Mouse (Mus musculus): ENCODE measurements around the gene Yy1. TPM values are rescaled to one million over a fixed set of nuclear protein-coding genes. Genes with fewer than 3 reads are reported as not detected.
"Not testable (repeated sequence)": the region's sequence is repeated elsewhere in the genome, so short reads cannot be mapped to it uniquely, and the experiment has no call there.

The Yy1 gene
- total RNA-seq, 1 experiment from 2014 or later: 67.2 TPM

- ATAC-seq (ENCODE audit: extremely low read depth, insufficient number of reproducible peaks, low FRiP score, poor library complexity, severe bottlenecking): not testable (repeated sequence)
These were observed 55.3 kb downstream of the Yy1 start for GRCm38 (mm10) chr12:108848033-108848432.

GRCm38 (mm10) chr12:108849488-108850022 lies 56.8 kb downstream of the Yy1 start:
- no peak for ATAC-seq (ENCODE audit: extremely low read depth, insufficient number of reproducible peaks, low FRiP score, poor library complexity, severe bottlenecking)

- no peak for ATAC-seq (ENCODE audit: extremely low read depth, insufficient number of reproducible peaks, low FRiP score, poor library complexity, severe bottlenecking)
These were observed 57.4 kb downstream of the Yy1 start for GRCm38 (mm10) chr12:108850129-108850528.

DNA sequence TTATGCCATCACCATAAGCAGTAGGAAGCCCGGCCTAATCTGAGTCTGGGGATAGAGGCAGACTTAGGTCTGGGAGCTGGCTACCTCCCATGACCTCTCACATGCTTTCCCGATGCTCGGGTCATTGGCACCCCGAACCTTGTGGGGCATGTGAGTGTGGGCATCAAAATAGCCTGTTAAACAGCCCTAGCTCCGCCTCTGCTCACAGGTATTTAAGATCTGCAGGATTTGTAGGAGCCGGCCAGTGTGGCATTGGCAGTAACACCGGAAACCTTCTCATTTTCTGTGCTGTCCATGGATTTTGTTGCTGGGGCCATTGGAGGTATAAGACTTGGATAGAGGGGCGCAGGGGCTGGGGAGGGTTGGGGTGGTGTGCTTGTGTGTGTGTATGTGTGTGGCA lies 58.1 kb downstream of the Yy1 start:
- no peak for ATAC-seq (ENCODE audit: extremely low read depth, insufficient number of reproducible peaks, low FRiP score, poor library complexity, severe bottlenecking)

- no peak for ATAC-seq (ENCODE audit: extremely low read depth, insufficient number of reproducible peaks, low FRiP score, poor library complexity, severe bottlenecking)
These were observed 60.0 kb downstream of the Yy1 start for GRCm38 (mm10) chr12:108852822-108853221.

DNA sequence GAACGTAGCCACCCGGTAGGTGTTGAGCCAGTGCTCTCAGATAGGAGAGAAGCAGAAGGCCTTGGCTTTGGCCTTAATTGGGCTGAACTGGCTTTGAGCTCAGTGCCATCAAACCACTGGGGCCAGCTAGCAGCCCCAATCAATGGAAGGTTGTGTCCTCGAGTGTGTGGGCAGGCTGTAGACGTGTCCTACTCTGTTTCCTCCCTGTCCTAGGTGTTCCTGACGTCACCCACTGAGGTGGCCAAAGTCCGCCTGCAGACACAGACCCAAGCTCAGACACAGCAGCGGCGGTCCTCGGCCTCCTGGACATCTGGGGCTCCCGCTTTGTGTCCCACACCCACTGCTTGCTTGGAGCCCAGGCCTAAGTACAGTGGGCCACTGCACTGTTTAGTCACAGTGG lies 62.3 kb downstream of the Yy1 start:
- ATAC-seq (ENCODE audit: extremely low read depth, insufficient number of reproducible peaks, low FRiP score, poor library complexity, severe bottlenecking): no peak

- ATAC-seq (ENCODE audit: extremely low read depth, insufficient number of reproducible peaks, low FRiP score, poor library complexity, severe bottlenecking): no peak
These were observed 63.4 kb downstream of the Yy1 start for GRCm38 (mm10) chr12:108856186-108856585.

- no peak for ATAC-seq (ENCODE audit: extremely low read depth, insufficient number of reproducible peaks, low FRiP score, poor library complexity, severe bottlenecking)
These were observed 64.3 kb downstream of the Yy1 start for GRCm38 (mm10) chr12:108857109-108857508.

- ATAC-seq (ENCODE audit: extremely low read depth, insufficient number of reproducible peaks, low FRiP score, poor library complexity, severe bottlenecking): no peak
These were observed 64.9 kb downstream of the Yy1 start for GRCm38 (mm10) chr12:108857589-108858184.

- ATAC-seq (ENCODE audit: extremely low read depth, insufficient number of reproducible peaks, low FRiP score, poor library complexity, severe bottlenecking): no peak
These were observed 65.7 kb downstream of the Yy1 start for GRCm38 (mm10) chr12:108858486-108858885.

DNA sequence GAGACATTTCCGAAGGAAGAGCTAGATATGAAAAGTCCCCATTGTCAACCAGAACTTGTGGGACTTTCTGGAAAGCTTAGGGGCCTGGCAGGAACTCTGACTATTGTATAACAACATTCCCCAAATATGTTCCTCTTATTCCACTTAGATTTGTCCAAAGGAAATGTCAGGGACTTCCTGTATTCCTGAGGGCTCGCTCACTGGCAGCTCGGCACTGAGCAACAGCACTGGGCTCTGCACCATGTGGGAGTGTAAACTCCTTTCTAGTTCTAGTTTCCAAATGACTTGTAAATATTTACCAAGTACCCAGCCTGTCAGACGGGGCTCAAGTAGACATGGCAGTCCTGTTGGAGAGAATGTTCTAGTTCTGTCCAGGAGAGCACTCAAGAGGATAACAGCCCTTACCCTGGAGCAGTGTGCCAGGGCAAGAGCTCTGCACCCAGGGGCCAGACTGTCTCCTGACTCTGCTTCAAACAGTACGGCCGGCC lies 72.3 kb downstream of the Yy1 start:
- ATAC-seq (ENCODE audit: extremely low read depth, insufficient number of reproducible peaks, low FRiP score, poor library complexity, severe bottlenecking): no peak

- no peak for ATAC-seq (ENCODE audit: extremely low read depth, insufficient number of reproducible peaks, low FRiP score, poor library complexity, severe bottlenecking)
These were observed 76.8 kb downstream of the Yy1 start for GRCm38 (mm10) chr12:108869575-108869974.

Other genes starting within 250 kb of the Yy1 start
- 294 and 338 TPM in 2 replicates for gene Evl, start 238.3 kb upstream of the Yy1 start, total RNA-seq (2017)
- gene Degs2, start 90.7 kb upstream of the Yy1 start, total RNA-seq (2017): not detected in 2 replicates
- 1.0 and 1.2 TPM in 2 replicates for gene Slc25a29, start 42.9 kb downstream of the Yy1 start, total RNA-seq (2017)
- 4.8 and 5.5 TPM in 2 replicates for gene Slc25a47, start 43.1 kb downstream of the Yy1 start, total RNA-seq (2017)
- gene Wdr25, start 100.7 kb downstream of the Yy1 start, total RNA-seq (2017): 3.1 and 3.7 TPM in 2 replicates
- gene Wars, start 101.2 kb downstream of the Yy1 start, total RNA-seq (2017): 45.4 and 46.7 TPM in 2 replicates

Measured in neutrophil, adult 5-6 weeks (primary cell).